Mouse (Mus musculus) spleen, adult 2 months (tissue): ENCODE data around the gene Gm3285. TPM values are rescaled to one million over a fixed set of nuclear protein-coding genes. Genes with fewer than 3 reads are reported as not detected.

Source experiments
- DNase-seq, 2 experiments: peaks; one replicate each; pipeline versions ENCODE4 v3.0.0 to v3.0.0-alpha.2; 2012 to 2021; ENCODE audit warnings: low spot score in 2 of 2, low read depth in 1 of 2
- H3K27ac ChIP-seq: fragments of 200-500 bp; 2 replicates; pipeline ENCODE4 v1.5.1; 2012; ENCODE audit warnings: low read length, inconsistent platforms; ENCODE audit not compliant: insufficient read depth
- H3K27me3 ChIP-seq: fragments of 200-500 bp; 2 replicates; pipeline ENCODE4 v1.6.1; 2012; ENCODE audit warnings: mild to moderate bottlenecking, moderate library complexity, low read length, inconsistent platforms; ENCODE audit not compliant: control insufficient read depth, insufficient read depth
- H3K36me3 ChIP-seq: fragments of 200-500 bp; 2 replicates; pipeline ENCODE4 v1.6.1; 2012; ENCODE audit warnings: mild to moderate bottlenecking, low read length, inconsistent platforms; ENCODE audit not compliant: control insufficient read depth, insufficient read depth
- H3K4me1 ChIP-seq: fragments of 200-500 bp; 2 replicates; pipeline ENCODE4 v1.6.1; 2011; ENCODE audit warnings: inconsistent platforms; ENCODE audit not compliant: control insufficient read depth, insufficient read depth, insufficient read length
- H3K4me3 ChIP-seq: fragments of 200-500 bp; 2 replicates; pipeline ENCODE4 v1.5.1; 2011; ENCODE audit warnings: mild to moderate bottlenecking, inconsistent platforms; ENCODE audit not compliant: insufficient read depth, insufficient read length; ENCODE audit errors: extremely low read depth
- CTCF ChIP-seq: fragments of 200-500 bp; IDR thresholded peaks from 2 replicates; pipeline ENCODE4 v1.5.1; 2011; ENCODE audit warnings: mild to moderate bottlenecking, inconsistent platforms; ENCODE audit not compliant: insufficient read depth, insufficient read length, insufficient replicate concordance; ENCODE audit errors: extremely low read depth
- POLR2A ChIP-seq: fragments of 200-500 bp; IDR thresholded peaks from 2 replicates; pipeline ENCODE4 v1.6.1; 2011; ENCODE audit warnings: low read depth, low read length, inconsistent platforms
- WGBS: fragments of 180-500 bp; shearing (Covaris S2); methylation state at CpG from one replicate; pipeline ENCODE4 v1.1.7; 2018; 5-methylcytosine and 5-hydroxymethylcytosine counted together
- polyA plus RNA-seq: library from polyadenylated mRNA; depleted of rRNA; stranded (reverse); fragments of >200 nt; gene quantifications from 2 replicates; pipeline ENCODE4 v1.2.3, GENCODE M21; 2012; rRNA removed

Gene Gm3285
- polyA plus RNA-seq: 0.09 TPM in 1 of 2 replicates, not detected in the other

DNA sequence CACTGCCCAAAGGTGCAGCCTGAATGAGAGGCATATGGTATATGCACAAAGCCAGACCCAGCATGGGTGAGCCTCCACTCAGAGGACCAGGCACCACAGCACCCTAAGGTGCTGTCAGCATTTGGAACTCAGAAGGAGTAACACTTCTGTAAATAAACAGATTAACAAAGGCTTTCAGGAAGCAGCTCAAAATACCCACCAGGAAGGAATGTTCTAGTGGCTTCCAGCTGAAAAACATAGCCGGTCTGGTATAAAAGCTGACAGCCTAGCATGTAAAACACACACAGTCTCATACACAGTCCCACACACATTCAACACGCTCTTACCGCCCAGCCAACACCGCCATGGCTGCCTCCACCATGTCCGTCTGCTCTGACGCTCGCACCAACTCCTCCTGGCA is at the start of gene Gm3285:
Gm3285 (plus strand) TSS at position 301 of the 400 bp plus-strand sequence.
- Histone ChIP-seq H3K27ac (no peak within 1 kb of the TSS), H3K27me3 (no peaks in the 10 kb centered on the region), H3K36me3 (no peaks in the 10 kb centered on the region), H3K4me3 (no peak within 1 kb of the TSS), H3K4me1 (0 out of 2 replicates have a peak, but pooled peaks cover 2% of the 10 kb centered on the region)
- no peak for DNase-seq
- TF ChIP-seq CTCF (no peak), POLR2A (no peak)
- WGBS: 63% methylated on average over 5 of the region's 7 CpGs

DNA sequence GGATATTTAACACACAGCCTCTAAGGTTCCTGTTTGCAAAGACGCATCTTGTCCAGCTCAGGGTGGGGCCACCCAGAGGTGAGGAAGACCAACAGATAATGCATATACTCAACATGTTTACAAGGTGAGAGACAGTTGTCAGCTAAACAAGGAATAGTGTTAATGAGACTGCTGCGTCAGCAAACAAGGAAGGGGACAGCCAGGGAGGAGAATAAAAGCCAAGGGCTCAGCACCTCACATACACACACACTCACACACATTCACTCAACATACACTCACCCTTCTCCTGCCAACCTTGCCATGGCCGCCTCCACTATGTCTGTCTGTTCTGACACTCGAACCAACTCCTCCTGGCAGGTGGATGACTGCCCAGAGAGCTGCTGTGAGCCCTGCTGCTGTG is 47.4 kb upstream of the Gm3285 start, which contains the start of gene Gm2696:
Gm2696 (plus strand) TSS at position 301 of the 400 bp plus-strand sequence.
- TF ChIP-seq POLR2A: no peak
- no peak for TF ChIP-seq CTCF
- H3K36me3 ChIP-seq: no peaks in the 10 kb centered on the region
- WGBS: 51% methylated on average over 4 of the region's 4 CpGs
- DNase-seq: no peak
- no peaks in the 10 kb centered on the region for H3K27me3 ChIP-seq
- H3K27ac ChIP-seq: no peak within 1 kb of the TSS
- H3K4me1 ChIP-seq: no peaks in the 10 kb centered on the region
- no peak within 1 kb of the TSS for H3K4me3 ChIP-seq

DNA sequence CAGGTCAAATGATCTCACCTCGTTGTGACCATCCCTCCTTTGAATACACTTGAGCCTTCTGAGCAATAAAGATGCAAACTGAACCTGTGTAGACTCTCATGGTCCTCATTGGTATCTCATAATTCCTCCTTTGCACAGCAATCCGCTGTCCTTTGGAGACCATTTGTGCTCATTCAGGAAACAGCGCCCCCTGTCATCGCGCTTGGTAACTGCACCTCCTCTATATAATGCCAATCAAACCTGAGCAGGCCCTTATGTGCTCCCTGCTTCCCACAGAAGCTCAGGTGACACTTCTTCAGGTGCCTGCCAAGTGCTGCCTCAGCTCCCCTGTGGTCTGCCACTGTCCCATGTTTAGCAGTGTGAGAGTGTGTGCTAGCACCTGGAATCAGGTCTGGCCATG is 46.3 kb upstream of the Gm3285 start:
- Histone ChIP-seq H3K27ac (no peak overlapping the region), H3K4me3 (no peak overlapping the region), H3K27me3 (no peaks in the 10 kb centered on the region), H3K36me3 (no peaks in the 10 kb centered on the region), H3K4me1 (no peaks in the 10 kb centered on the region)
- 39% methylated on average over 5 of the region's 5 CpGs for WGBS
- TF ChIP-seq POLR2A: no peak
- TF ChIP-seq CTCF: peak; percentile 50; the same call in 1 of the 2 replicates
- peak in 1 of 2 experiments; percentile 18 for DNase-seq

DNA sequence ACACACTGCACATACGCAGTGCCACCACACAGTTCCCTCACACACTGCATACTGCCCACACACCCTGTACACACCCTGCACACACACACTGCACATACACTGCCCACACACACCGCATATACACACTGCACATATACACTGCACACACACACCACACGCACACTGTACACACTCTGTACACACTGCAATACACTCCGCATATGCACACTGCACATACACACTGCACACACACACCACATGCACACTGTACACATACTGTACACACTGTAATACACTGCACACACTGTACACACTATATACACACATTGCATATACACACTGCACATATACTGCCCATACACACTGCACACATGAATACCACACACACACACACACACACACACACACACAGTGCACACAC is 43.3 kb upstream of the Gm3285 start:
- TF ChIP-seq CTCF: no peak
- no peak for TF ChIP-seq POLR2A
- Histone ChIP-seq H3K27me3 (no peaks in the 10 kb centered on the region), H3K36me3 (no peaks in the 10 kb centered on the region), H3K27ac (no peak overlapping the region), H3K4me1 (no peaks in the 10 kb centered on the region), H3K4me3 (no peak overlapping the region)
- no peak for DNase-seq
- 97% methylated on average over 4 of the region's 4 CpGs for WGBS

DNA sequence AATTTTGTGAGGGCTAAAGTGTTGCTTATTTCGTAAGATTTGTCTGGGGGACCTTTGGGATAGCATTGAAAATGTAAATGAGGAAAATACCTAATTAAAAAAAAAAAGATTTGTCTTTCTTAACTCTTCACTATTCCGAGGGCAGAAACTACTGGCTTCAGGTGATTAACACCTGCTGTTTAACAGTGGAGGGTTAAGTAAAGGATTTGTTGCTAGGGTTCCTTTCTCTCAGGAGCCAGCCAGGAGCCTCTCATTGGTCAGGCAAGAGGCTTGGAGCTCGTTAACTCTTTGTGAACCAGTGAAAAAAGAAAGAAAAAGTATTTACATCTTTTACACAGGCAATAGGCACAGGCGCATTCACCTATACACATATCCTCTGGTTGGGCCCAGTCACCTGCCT is 42.6 kb upstream of the Gm3285 start:
- Histone ChIP-seq H3K4me3 (no peak overlapping the region), H3K4me1 (no peaks in the 10 kb centered on the region), H3K36me3 (no peaks in the 10 kb centered on the region), H3K27ac (no peak overlapping the region), H3K27me3 (no peaks in the 10 kb centered on the region)
- WGBS: 72% methylated on average over 4 of the region's 4 CpGs
- no peak for TF ChIP-seq POLR2A
- TF ChIP-seq CTCF: no peak
- DNase-seq: no peak

DNA sequence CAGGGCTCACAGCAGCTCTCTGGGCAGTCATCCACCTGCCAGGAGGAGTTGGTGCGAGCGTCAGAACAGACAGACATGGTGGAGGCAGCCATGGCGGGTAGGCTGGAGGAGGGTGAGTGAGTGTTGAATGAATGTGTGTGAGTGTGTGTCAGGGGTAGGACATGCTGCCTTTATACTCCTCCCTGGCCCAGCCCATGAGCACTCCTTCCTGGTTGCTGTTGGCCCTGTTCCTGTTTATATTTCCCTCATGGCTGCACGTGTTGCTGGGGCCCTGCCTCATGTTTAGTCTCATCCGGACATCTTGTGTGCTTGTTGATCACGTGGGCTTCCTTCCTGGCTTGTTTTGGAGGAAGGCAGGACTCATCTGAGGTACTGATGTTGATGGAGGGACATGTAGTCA is 34.8 kb upstream of the Gm3285 start, which contains the start of gene Krtap10-4:
Krtap10-4 (minus strand) TSS at position 145 of the 400 bp plus-strand sequence.
- Histone ChIP-seq H3K4me3 (no peak within 1 kb of the TSS), H3K36me3 (no peaks in the 10 kb centered on the region), H3K27me3 (no peaks in the 10 kb centered on the region), H3K4me1 (no peaks in the 10 kb centered on the region), H3K27ac (no peak within 1 kb of the TSS)
- DNase-seq: no peak
- TF ChIP-seq CTCF (no peak), POLR2A (no peak)
- 70% methylated on average over 6 of the region's 6 CpGs for WGBS

DNA sequence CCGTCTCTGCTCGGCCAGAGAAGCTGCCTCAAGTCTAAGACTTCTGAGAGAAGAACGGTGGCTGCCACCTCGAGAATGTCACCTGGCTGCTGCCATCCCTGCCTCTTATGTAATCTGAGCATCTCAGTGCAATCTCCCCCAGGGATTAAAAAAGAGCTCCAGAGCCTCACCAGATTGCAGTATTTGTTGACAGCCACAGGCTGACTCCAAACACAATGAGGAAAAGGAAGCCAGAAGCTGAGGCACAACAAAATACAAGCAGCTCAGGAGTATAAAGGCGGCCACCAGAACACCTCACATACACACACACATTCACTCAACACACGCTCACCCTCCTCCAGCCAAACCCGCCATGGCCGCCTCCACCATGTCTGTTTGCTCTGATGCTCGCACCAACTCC is 26.1 kb upstream of the Gm3285 start, which contains the start of gene Krtap10-10:
Krtap10-10 (plus strand) TSS at position 301 of the 400 bp plus-strand sequence.
- no peaks in the 10 kb centered on the region for H3K27me3 ChIP-seq
- 68% methylated on average over 9 of the region's 9 CpGs for WGBS
- TF ChIP-seq POLR2A: no peak
- no peak for TF ChIP-seq CTCF
- H3K36me3 ChIP-seq: no peaks in the 10 kb centered on the region
- no peaks in the 10 kb centered on the region for H3K4me1 ChIP-seq
- H3K27ac ChIP-seq: no peak within 1 kb of the TSS
- DNase-seq: no peak
- no peak within 1 kb of the TSS for H3K4me3 ChIP-seq
